Mouse (Mus musculus): Measurements from ENCODE around the gene Ncs1. TPM values are rescaled to one million over a fixed set of nuclear protein-coding genes. Genes with fewer than 3 reads are reported as not detected.
A peak's percentile ranks its signal among the peaks of the same experiment; 100 is the strongest.

Gene Ncs1
- total RNA-seq, 2 experiments from 2014 or later, result 3.9 to 7.8 TPM

DNA sequence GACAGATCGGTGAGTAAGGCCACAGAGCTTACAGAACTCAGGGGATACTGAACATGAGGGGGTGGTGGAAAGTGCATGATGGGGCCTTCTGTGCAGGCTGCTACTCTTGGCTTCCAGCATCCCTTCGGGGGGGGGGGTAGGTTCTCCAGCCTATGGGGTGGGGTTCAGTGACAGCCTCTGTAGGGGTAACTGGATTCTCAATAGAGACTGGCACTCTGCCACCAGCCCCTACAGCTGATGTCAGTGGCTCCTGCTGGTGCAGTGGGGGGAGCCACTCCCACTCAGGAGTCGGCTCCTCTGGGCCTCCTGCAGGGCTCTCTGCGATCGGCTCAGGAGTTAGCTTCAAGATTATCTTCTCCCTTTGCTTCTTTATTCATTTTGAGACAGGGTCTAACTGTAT, 32.9 kb downstream of the Ncs1 start:
- no peak for DNase-seq

DNA sequence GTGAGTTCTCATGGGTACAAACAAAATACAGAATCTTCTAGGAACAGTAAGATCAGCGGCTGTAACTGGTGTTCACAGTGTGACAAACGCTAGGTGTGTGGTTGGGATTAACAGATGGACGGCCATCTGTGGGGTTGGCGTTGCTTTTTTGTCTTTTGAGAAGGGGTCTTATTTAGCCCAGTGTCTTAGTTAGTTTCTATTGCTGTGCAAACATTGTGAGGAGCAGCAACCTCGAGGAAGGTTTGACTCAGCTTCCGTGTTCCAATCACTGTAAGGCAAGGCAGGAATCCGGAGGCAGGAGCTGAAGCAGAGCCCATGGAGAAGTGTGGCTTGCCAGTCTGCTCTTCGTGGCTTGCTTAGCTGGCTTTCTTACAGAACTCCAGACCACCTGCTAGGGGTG, 35.5 kb downstream of the Ncs1 start:
- no peak for DNase-seq

DNA sequence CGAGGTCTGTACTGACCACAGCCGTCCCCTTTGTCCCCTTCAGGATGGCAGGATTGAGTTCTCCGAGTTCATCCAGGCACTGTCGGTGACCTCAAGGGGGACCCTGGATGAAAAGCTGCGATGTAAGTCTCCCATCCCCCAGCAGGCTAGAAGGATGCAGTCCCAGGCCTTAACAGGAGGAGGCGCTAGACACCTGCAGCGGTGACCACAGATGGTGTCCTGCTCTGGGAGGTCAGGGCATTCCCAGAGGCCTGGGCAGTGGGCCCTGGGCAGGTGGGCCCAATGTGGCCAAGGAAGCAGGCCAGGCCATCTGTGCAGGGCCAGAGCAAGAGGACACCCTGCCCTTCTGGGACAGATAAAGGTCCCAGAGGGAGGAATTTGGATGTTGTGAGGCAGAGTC, 36.6 kb downstream of the Ncs1 start:
- no peak for DNase-seq

DNA sequence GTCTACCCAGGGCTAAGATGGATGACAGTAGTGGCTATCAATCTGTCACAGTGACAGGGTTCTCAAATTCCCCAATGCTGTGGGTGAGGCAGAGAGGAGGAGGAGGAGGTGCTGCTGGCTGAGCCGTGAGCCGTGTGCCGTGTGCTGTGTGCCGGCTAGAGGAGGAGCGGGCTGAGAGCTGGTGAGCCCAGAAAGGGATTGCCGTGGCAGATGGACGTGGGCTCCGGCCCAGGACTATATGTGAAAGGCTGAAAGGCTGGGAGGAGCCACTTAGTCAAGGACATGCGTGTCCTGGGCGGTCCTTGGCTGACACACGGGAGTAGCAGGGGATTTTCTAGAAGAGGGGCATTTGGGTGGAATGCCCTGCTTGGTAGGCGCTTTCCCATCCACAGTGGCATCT, 37.3 kb downstream of the Ncs1 start:
- DNase-seq, result no peak

DNA sequence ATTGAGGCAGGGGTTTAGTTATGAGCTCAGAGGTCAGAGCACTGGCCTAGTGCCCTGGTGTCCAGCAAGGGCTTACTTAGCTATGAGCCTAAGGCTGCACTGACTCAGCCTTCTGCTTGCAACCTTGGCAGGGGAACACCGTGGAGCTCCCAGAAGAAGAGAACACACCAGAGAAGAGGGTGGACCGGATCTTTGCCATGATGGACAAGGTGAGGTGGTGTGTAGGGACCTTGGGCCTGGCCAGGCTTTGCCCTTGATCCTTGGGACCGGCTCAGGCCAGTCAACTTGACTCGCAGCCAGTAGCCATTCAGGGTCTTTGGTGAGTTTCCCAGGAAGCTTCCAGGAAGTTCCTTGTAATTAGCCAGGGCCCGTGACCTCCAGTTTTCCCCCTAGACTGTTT, 38.9 kb downstream of the Ncs1 start:
- DNase-seq, result peak; percentile 29 to 44

DNA sequence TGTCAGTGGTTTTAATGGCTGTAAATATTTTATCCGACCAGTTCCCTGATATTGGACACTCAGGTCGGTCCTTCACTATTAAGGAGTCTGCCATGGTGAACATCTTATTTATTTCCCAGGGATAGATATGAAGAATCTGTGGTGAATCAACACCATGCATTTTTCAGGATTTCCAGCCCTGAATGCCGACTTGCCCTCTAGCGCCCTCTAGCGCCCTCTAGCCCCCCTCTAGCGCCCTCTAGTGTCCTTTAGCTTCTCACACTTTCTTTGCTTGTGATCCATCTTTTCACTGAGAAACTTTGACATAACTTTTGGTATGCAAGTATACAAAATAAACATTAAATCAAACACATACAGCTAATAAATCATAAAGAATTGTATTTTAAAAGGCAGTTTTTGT, 45.8 kb downstream of the Ncs1 start:
- DNase-seq, result peak; percentile 69 to 80

DNA sequence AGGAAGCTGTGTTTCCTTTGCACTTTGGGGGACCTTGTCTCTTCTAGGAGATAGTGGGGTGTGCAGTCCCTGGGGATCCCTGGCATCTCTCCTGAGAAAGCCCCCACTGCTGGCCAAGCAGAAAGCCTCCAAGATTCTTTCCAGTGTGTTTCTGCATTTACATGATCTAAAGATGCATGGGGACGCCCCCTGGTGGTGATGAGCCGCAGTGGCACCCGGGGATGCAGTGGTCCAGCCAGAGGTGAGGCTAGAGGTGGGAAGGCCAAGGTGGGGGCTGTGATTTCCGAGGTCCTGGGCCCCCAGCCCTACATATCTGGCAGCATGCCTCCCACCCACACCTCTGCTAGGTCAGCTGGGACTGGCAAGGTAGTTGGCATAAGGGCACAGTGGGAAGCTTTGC, 49.4 kb downstream of the Ncs1 start:
- DNase-seq, result peak; percentile 76 to 82

DNA sequence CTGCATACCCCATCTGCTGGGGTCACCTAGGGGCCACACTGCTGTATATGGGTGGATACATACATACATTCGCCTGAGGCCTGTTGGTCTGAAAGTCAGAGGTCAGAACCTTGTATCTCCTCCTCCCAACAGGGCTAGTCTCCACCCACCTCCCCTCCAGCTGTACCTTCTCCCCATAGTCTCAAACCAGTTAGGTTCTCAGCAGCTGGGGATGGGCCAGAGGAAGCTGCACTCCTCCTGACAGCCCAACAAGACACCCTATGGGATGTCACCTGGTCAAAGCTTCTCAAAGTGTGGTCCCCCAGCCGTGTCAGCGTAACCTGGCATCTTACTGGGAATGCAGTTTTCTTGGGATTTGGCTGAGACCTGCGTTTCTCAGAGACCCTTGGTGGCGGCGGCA, 50.8 kb downstream of the Ncs1 start:
- no peak for DNase-seq

DNA sequence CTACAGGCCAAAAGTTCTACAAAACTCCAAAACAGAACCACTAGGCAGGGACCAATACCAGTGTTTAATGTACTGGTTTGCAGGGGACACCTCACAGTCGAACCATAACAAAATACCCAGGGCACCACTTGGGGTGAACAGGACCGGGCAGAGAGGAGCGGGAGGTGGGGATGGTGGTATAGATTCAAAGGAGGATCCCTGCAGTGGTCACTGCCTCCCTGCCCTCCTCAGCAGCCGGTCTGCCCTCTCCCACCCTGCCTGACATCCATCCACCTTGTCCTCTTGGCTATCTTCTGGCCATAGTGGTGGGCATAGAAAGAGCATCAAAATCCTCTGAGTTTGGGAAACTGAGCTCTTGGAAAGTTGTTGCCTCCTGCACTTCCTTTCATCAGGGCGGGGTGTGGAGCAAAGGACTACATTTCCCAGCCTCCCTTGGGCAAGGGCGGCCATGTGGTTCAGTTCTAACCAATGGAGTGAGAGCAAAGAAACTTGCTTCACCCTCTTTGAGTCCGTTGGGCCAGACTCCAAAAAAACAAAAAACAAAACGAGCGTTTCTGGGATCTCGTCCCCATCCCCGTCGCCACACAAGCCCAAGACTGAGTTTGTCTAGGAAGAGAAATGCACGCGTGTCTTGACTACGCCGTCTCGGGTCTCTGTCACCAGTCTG, 52.1 kb downstream of the Ncs1 start:
- DNase-seq, result peak; percentile 65 to 70

DNA sequence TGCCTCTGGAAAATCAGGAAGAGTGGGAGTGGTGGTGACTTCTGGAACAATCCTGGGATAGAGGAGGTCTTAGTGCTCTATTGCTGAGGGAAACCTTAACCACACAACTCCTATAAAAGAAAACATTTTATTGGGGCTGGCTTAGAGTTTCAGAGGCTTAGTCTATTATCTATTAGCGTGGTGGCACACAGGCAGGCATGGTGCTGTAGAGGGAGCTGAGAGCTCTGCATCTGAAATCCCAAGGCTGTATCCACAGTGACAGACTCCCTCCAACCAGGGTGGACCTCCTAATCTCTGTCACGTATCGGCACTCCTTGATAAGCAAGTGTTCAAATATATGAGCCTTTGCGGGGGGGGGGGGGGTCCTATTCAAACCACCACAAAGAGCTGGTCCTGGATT, 53.2 kb downstream of the Ncs1 start:
- DNase-seq, result peak; percentile 36 to 53

DNA sequence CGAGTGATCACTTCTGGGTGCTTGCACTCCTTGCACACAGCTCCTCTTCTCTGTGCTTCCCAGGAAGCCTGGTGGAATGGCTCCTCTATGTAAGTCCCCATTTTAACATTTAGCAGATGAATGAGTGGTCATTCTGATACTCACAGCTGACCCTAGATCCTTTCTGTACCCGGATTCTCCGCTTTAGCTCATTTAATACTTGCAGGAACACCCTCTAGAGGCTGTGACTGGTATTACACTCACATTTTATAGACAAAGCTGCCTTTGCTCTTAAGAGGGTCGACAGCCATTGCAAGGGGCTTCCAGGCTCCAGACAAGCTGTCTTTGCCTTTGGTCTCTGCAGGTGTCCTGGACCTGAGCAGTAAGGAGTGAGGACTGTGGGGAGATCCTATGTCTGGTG, 53.6 kb downstream of the Ncs1 start:
- no peak for DNase-seq

DNA sequence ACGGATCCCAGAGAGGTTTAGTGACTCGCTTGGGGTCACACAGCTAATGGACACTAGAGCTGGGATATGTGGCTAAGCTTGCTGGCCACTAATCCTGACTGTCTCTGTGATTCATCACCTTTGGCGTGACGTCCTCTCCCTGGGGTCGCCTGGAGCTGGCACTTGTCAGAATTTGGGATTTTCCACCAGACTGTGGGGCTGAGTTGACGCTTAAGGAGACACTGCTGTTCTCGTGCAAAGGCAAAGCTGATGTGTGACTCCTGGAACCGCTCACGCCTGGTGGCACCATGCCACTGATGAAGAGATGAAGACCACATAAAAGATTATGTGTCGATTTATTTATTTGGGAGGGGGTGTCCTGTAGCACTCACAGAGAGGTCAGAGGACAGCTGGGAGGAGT, 54.4 kb downstream of the Ncs1 start:
- DNase-seq, result no peak

DNA sequence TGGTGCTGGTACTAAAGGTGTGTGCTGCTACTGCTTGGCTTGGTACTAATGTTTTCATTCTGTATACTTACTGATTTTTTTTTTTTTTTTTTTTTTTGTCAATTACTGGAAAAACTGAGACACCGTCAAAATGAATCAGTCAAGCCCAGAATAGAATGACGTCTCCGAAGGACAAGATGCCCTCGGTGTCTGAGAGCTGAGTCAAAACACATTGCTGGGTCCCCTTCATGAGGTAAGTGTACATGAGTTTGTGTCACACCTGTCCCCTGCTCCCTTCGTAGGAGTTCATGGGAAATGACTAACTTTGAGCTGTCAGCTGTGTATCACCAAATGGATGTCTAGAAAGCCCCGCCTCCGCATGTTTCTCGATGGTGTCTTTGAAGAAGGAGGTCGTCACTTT, 57.6 kb downstream of the Ncs1 start:
- DNase-seq, result no peak

DNA sequence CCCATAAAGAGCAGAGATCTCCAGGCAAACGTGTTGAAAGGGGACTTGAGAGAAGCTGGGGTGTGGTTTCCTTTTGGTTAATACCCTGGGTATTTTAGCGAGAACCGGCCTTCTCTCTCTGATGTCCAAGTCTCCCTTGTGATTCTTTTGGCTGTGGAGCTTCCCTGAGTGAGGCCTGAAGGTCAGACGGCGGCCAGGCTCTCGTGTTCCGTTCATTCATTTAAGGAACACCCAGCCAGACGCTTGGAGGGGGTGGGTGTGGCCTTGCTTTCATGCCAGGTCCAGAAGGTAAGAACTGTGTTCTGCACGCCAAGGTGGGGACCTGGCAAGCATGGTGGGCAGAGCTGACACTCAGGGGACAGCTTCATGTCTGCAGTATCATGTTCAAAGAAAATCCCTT, 58.6 kb downstream of the Ncs1 start:
- no peak for DNase-seq

DNA sequence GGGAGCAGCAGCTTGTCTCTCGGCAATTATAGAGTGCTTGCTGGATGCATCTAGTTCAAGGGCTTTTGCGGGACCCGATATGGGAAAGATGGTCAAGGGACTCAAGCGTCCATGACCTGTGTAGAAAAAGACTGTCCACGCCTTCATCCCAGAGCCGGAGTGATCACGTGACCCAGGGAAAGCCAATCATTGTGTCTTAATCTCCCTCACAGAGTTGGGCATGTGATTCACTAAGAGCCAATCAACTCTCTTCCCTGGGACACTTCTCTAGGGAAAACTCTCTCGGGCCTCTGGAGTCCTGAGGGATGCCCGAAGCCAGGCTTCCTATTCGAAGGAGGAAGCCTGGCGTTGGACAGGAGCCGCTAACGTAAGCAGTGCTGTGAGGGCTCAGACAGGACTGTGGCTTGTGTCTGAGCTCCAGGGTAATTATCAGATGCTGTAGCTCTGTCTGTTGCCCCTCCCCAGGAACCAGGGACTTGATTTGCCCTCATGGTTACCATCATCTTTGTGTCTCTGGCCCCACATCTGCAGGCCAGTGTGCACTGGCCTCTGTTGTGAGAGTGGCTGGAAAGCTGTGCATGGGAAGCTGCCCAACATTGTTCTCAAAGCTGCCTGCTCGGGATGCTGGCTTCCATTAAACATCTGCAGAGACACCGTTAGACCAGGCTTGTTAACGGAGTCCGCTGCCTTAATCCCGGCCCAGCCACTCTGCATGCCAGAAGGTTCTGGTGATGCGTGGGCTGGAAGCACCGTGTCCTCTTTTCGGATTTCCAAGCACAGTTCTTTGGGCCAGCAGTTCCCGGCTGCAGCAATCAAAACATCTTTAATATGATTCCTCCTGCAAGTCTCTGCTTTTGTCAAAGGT, 59.4 kb downstream of the Ncs1 start:
- DNase-seq, result no peak

DNA sequence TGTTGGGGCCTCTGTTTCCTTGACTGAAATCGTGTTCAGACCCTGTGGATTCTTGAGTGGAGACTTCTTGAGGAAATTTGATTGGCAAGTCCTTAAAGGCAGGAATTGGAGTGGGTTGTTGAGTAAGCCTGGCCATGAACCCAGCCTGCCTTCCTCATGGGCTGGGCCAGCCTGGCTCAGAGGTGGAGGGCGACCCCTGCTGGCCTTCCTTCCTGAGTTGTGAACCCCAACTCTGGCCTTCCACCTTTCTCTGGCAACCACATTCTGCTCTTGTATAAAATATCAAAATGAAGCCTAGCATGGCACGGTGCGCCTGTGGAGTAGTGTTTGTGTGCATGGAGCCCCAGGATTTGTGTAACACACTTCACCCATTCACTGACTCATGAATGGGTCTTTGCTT, 60.1 kb downstream of the Ncs1 start:
- DNase-seq, result peak; percentile 44 to 71

DNA sequence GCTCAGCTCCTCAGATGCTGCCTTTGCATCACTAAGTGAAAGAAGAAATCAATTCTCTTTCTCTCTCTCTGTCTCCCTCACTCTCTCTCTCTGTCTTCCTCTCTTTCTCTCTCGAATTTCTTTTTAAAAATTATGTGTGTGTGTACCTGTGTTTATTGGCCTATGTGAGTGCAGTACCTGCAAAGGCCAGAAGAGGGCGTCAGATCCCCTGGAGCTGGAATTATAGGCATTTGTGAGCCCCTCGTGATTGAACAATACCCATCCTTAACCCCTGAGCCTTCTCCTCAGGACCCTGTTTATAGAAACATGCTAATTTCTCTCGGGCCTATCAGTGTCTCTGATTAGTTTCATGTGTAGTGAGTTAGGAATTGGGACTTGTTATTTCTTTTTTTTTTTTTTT, 62.6 kb downstream of the Ncs1 start:
- no peak for DNase-seq

DNA sequence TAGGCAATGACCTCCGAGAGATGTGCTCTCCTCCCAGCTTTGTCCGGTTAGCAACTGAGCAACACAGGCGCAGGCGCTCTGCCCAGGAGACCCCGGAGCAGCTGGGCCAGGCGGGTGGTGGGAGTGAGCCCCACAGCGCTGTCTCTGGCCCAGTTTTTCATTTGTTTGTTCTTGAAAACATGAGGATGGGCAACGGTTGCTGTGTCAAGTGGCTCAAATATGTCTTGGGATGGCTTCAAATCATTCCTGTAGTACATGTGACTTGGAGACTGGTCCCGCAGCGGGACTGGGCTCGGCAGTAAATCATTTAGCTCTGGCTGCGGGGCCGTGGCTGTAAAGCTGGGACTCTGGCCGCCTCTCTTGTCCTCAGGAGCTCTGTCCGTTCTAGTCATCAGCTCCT, 63.9 kb downstream of the Ncs1 start:
- no peak for DNase-seq

DNA sequence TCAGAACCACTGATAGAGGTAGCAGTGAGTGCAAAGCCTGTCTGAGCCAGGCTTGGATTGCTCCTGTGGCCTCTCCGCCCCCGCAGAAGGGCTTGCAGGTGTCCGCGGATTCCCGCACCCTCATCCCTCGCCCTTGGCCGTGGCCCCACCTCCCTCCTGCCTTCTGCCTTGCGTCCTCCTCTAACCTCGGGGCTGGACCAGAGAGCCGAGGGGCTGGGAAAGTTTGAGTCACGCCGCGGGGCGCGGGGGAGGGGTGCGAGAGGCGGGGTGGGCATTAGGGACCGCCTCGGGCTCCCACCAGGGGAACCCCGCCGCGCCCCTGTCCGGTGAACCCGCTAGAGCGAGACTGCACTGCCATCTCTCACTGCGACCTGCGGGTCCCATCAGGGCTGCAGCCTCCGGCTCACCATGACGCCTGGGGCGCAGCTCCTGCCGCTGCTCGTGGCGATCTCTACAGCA, 68.4 kb downstream of the Ncs1 start, which contains the start of gene Hmcn2:
Gene Hmcn2, plus strand, starts transcription at position 409 of the 459 bp plus-strand sequence.
- DNase-seq, result no peak

DNA sequence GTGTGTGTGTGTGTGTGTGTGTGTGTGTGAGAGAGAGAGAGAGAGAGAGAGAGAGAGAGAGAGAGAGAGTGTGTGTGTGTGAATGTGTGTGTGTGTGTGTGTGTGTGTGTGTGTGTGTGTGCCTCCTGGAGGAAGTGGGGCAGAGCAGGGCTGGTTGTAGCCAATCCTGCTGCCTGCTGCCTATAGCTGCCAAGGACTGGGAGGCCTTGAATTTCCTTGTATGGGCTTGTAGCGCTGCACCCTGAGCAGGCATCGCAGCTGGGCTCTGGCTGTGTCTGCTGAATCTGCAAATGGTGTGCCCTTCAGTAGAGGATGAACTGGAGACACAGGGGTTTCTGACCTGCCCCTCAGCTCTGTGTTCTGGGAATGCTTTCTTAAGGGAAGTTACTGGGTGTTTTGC, 72.5 kb downstream of the Ncs1 start:
- DNase-seq, result peak; percentile 45 to 54

DNA sequence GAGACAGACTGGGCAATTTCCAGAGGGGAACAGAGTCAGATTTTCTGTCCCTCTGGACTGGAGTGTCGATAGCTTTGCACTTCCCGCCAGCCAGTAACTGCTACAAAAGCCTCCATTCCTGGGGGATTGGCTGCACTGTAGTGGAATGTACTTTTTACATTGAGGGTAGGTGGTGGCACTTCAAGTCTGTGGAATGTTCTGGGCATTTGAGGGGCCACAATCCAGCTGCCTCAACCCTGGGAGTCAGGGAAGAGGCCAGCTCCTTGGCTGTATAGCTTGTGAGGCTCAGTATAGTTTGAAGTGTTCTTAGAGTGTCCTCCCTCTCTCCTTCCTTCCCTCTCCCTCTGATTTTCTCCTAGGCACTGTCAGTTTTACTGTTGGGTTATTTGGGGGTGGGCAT, 73.6 kb downstream of the Ncs1 start:
- DNase-seq, result no peak

DNA sequence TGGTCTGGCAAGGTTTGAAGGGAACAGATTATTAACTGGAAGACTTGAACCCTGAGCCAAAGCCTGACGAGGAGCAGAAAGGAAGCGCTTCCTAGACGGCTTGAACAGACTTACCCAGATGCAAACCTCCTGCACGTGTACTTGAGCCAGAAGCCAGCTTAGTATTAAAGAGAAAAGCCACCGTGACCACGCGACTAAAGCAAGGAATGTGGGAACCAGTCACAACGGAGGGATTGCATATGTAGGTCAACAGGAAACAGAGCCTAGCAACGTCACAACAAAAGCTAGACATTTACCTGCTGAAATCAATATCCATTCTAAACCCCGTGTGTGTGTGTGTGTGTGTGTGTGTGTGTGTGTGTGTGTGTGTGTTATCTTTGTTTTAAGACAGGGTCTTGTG, 81.6 kb downstream of the Ncs1 start:
- DNase-seq, result no peak

DNA sequence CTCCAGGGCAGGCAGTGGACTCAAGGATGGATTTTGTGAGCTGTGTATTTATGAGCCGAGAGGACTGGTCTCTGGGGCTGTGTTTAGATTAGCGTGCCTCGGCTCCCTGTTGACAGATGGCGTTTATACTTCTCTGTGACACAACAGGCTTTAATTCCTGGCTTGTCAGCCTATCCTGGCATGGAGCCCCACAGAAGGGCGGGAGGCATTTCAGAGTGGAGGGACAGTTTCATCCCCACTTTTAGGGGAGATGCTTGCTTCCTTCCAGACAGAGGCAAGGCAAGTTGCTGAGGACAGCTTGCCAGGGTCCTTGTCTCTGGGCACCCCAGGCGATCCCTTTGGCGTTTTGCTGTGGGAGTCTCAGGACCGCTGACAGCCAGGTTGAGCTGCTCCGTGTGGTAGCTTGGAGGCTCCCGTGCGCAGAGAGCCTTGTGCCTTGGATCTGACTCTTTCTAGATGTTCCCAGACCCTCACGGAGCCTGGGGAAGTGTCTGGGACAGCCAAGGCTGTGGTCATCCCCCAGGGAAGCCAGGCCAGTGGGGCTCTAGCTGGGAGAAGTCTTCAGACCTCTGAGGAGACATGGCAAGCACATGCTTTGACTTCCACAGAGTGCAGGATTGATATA, 92.2 kb downstream of the Ncs1 start:
- DNase-seq, result no peak
